Mouse (Mus musculus) stomach, postnatal 0 days (tissue): ENCODE data around the gene Abhd17c. TPM values are rescaled to one million over a fixed set of nuclear protein-coding genes. Genes with fewer than 3 reads are reported as not detected.
A peak's percentile ranks its signal among the peaks of the same experiment; 100 is the strongest.

Source experiments
- ATAC-seq: fragments of 200-750 bp; cut with Nextera tagmentation; 2 replicates; pipeline ENCODE4 v1.8.0; 2017; ENCODE audit not compliant: low FRiP score, low TSS enrichment
- DNase-seq: peaks from one replicate; pipeline ENCODE4 v3.0.0-alpha.2; 2016; ENCODE audit warnings: low spot score
- H3K27ac ChIP-seq: fragments of 300-500 bp; sonication (generic); replicated peaks from 2 replicates; pipeline ENCODE4 v1.5.1; 2014; ENCODE audit warnings: mild to moderate bottlenecking, control low read depth
- H3K27me3 ChIP-seq: fragments of 300-500 bp; sonication (generic); 2 replicates; pipeline ENCODE4 v1.6.1; 2014; ENCODE audit warnings: low read length; ENCODE audit not compliant: control insufficient read depth, insufficient read depth
- H3K36me3 ChIP-seq: fragments of 300-500 bp; sonication (generic); 2 replicates; pipeline ENCODE4 v1.6.1; 2014; ENCODE audit warnings: low read length, mixed read lengths; ENCODE audit not compliant: control insufficient read depth, insufficient read depth
- H3K4me1 ChIP-seq: fragments of 300-500 bp; sonication (generic); replicated peaks from 2 replicates; pipeline ENCODE4 v1.6.1; 2014; ENCODE audit warnings: antibody characterized with exemption; ENCODE audit not compliant: control insufficient read depth, insufficient read depth
- H3K4me2 ChIP-seq: fragments of 300-500 bp; sonication (generic); replicated peaks from 2 replicates; pipeline ENCODE4 v1.6.1; 2014; ENCODE audit warnings: low read depth, mild to moderate bottlenecking, control low read depth, moderate library complexity
- H3K4me3 ChIP-seq: fragments of 300-500 bp; sonication (generic); 2 replicates; pipeline ENCODE4 v1.5.1; 2014; ENCODE audit warnings: low read depth, low read length, control low read depth
- H3K9ac ChIP-seq: fragments of 300-500 bp; sonication (generic); 2 replicates; pipeline ENCODE4 v1.6.1; 2014; ENCODE audit warnings: mild to moderate bottlenecking, low read length, control low read depth, mixed read lengths
- H3K9me3 ChIP-seq: fragments of 300-500 bp; sonication (generic); 2 replicates; pipeline ENCODE4 v1.6.1; 2016; ENCODE audit warnings: low read length; ENCODE audit not compliant: control insufficient read depth
- CTCF ChIP-seq: IDR thresholded peaks from 2 replicates; pipeline ENCODE4 v1.5.1; 2016; ENCODE audit warnings: antibody characterized with exemption, low read depth, mild to moderate bottlenecking, moderate library complexity
- EP300 ChIP-seq: optimal IDR thresholded peaks from 2 replicates; pipeline ENCODE3; 2016; ENCODE audit warnings: antibody characterized with exemption
- WGBS: fragments of 180-500 bp; shearing (Covaris S2); extraction: QIAGEN DNeasy Blood & Tissue Kit; methylation state at CpG from one replicate; pipeline ENCODE4 v1.1.7; 2014; 5-methylcytosine and 5-hydroxymethylcytosine counted together
- polyA plus RNA-seq: library from polyadenylated mRNA; unstranded; fragments of >200 nt; fragmentation: Nextera tagmentation; extraction: Ambion mirVana; gene quantifications from 2 replicates; pipeline ENCODE4 v1.2.1, GENCODE M21; 2015

The Abhd17c gene
- polyA plus RNA-seq, 1 experiment from 2014 or later = 59.7 TPM

DNA sequence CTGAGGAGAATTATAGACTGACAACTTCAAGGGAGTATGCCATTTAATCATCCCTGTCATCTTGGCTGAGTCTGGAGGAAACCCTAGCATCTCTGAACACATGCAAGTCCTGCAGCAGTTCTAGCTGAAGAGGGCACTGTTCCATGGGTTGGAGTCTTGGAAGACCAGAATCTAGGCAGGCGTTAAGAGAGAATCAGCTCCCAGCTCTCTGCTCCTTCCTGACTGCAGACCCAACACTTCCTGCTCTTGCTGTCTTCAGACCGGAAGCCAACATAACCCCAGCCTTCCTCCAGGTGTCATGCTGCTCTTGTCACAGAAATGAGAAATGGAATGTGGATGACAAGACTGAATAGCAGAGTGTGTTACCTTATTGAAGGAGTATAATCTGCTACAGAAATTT, 36.3 kb downstream of the Abhd17c start:
- H3K4me1 ChIP-seq = peaks cover 9% of the 10 kb centered on the region

DNA sequence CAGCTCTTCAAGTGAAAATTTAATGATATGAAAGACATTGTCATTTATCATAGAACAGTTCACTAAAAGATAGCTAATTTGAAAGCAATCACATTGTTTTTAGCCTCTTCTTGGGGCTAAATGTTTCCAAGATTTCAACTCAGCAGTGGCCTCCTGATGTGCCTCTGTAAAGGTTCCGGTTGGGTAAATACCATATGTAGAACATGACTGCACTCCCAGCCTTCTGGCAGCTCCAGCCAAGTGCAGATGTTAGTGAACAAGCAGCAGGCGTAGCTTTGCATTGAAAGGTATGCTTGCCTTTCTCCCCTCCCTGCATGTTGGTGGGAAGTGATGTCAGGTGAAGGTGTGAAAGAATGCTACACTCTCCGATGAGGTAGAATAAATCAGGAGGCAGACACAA, 36.9 kb downstream of the Abhd17c start:
- ATAC-seq (no peak), DNase-seq (no peak)
- 73% methylated on average over 3 of the region's 3 CpGs for WGBS
- Histone ChIP-seq H3K27ac (no peak overlapping the region), H3K27me3 (no peaks in the 10 kb centered on the region), H3K36me3 (peaks cover 2% of the 10 kb centered on the region; the same call in 1 of the 2 replicates), H3K4me3 (no peak overlapping the region), H3K9ac (no peak overlapping the region), H3K4me2 (no peak overlapping the region), H3K4me1 (peaks cover 5% of the 10 kb centered on the region), H3K9me3 (no peaks in the 10 kb centered on the region)
- TF ChIP-seq CTCF (no peak), EP300 (no peak)

More for the DNA sequence above, 36.3 kb downstream of the Abhd17c start:
- no peak overlapping the region for H3K9ac ChIP-seq
- DNase-seq (no peak), ATAC-seq (no peak)
- TF ChIP-seq EP300 = no peak
- TF ChIP-seq CTCF = peak; percentile 55
- H3K4me3 ChIP-seq = no peak overlapping the region
- H3K27me3 ChIP-seq = no peaks in the 10 kb centered on the region
- no peak overlapping the region for H3K27ac ChIP-seq
- no peak overlapping the region for H3K4me2 ChIP-seq
- 70% methylated on average over 2 of the region's 2 CpGs for WGBS
- peaks cover 1% of the 10 kb centered on the region; the same call in 1 of the 2 replicates for H3K36me3 ChIP-seq
- H3K9me3 ChIP-seq = no peaks in the 10 kb centered on the region

DNA sequence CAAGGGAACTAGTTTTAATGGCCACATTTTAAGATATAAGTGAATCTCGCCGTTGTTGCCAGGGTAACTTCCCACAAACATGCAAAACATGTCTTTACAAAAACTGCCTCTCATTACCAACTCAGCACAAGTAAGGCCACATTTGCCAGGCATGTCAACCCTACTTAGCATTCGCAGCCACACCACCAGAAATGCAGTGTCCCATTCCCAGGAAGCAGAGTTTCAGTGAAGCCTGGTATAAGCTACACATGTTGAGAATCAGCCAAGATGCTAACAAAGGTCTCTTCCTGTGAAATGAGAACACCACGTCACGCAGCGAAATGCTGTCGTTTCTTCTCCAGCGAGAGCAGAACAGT, 38.7 kb downstream of the Abhd17c start:
- Histone ChIP-seq H3K4me1 (no peaks in the 10 kb centered on the region; the same call in none of the 2 replicates), H3K27ac (no peak overlapping the region), H3K4me2 (no peak overlapping the region), H3K36me3 (peaks cover 2% of the 10 kb centered on the region; the same call in 1 of the 2 replicates), H3K9ac (no peak overlapping the region), H3K4me3 (no peak overlapping the region), H3K9me3 (no peaks in the 10 kb centered on the region), H3K27me3 (no peaks in the 10 kb centered on the region)
- no peak for ATAC-seq
- no peak for DNase-seq
- TF ChIP-seq EP300 (no peak), CTCF (no peak)
- 85% methylated on average over 8 of the region's 8 CpGs for WGBS

DNA sequence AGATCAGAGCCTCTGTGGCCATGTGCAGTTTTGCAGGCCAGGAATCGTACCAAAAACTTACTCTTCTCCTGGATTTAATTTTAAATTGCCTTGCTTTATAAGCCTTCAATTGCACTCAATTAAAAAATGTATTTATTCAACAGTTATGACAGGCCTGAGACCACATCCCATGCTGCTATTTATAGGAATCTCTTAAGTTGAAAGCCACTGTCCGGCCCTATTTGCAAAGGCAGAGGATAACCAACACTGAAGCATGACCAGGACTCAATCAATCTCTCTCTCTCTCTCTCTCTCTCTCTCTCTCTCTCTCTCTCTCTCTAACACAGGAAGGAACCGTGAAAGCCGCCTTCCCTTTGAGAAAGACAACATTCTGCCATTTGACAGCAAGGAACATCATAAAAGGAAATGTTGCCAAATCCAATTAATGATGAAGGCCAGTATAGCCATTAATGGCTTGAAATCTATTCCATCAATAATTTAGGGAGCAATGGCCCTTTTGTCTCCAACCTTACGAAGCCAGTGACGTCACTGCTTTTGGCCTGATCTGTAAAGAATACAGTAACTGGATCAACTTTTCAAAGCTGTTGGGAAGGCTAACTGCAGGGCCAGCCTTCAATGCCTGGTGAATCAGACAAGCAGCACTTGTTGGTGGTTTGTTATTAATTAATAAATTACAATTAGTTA, 39.2 kb downstream of the Abhd17c start:
- H3K9me3 ChIP-seq = no peaks in the 10 kb centered on the region
- no peak for TF ChIP-seq EP300
- TF ChIP-seq CTCF = no peak
- H3K27me3 ChIP-seq = no peaks in the 10 kb centered on the region
- no peak overlapping the region for H3K4me3 ChIP-seq
- WGBS = 70% methylated on average over 6 of the region's 6 CpGs
- no peak overlapping the region for H3K4me2 ChIP-seq
- no peak overlapping the region for H3K27ac ChIP-seq
- H3K9ac ChIP-seq = no peak overlapping the region
- ATAC-seq = no peak
- no peak for DNase-seq
- no peaks in the 10 kb centered on the region; the same call in none of the 2 replicates for H3K4me1 ChIP-seq
- peaks cover 2% of the 10 kb centered on the region; the same call in 1 of the 2 replicates for H3K36me3 ChIP-seq

DNA sequence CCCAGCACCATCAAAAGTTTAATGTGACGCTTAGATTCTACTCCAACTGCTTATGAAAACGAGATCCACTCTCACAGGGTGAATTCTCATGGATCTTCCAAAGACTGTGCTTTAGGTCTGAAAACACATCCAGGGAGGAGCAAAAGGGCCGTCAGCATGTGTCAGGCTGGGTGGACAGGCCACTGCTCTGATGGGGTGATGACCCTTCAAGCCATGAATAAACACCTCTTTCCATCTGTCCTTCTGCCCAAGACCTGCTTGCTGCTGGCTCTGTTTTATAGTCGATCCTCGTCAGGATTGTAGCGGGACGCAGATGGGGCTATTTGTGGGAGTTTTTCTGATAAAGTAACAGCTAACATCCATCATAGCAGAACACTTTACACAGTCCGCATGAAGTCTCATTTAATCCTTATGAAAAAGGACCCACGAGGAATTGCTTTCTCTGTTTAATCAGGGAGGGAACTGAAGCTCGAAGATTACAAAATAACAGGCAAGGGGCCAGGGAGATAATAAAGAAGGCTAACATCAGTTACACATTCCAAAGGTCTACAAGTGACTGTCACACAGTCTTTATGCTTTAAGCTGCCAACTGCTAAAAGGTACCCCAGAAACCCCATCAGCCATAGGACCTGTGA, 39.9 kb downstream of the Abhd17c start:
- Histone ChIP-seq H3K9ac (no peak overlapping the region), H3K27ac (no peak overlapping the region), H3K9me3 (no peaks in the 10 kb centered on the region), H3K36me3 (peaks cover 2% of the 10 kb centered on the region; the same call in 1 of the 2 replicates), H3K4me3 (no peak overlapping the region), H3K4me1 (no peaks in the 10 kb centered on the region; the same call in none of the 2 replicates), H3K4me2 (no peak overlapping the region), H3K27me3 (no peaks in the 10 kb centered on the region)
- ATAC-seq (no peak), DNase-seq (no peak)
- 37% methylated on average over 10 of the region's 10 CpGs for WGBS
- TF ChIP-seq CTCF (no peak), EP300 (no peak)

DNA sequence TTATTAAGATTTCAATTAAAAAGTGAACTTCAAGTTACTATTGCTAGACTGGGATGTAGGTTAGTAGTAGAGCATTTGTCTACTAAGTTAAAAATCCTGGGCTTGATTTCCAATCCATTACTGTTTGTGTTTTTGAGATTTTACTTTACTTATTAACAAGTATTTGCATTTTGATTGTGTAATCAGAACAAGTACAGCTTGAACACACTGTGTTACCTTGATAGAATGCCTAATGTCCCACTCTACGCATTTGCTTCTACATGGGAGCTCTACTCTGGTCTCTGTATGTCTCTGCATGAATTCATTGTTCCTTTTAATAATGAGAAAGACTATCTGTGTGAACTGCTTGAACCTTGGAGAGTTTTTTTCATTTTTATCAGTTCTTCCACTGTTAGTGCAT, 44.8 kb downstream of the Abhd17c start:
- no peak for ATAC-seq
- no peak overlapping the region for H3K4me2 ChIP-seq
- peaks cover 2% of the 10 kb centered on the region; the same call in 1 of the 2 replicates for H3K36me3 ChIP-seq
- no peak overlapping the region for H3K4me3 ChIP-seq
- DNase-seq = no peak
- H3K9ac ChIP-seq = no peak overlapping the region
- WGBS = 83% methylated on average over 1 of the region's 1 CpGs
- no peaks in the 10 kb centered on the region for H3K27me3 ChIP-seq
- H3K9me3 ChIP-seq = no peaks in the 10 kb centered on the region
- H3K4me1 ChIP-seq = no peaks in the 10 kb centered on the region; the same call in 1 of the 2 replicates
- H3K27ac ChIP-seq = no peak overlapping the region
- no peak for TF ChIP-seq EP300
- no peak for TF ChIP-seq CTCF
